Mouse (Mus musculus): ENCODE measurements around the gene Akap6.

Gene Akap6

GRCm38 (mm10) chr12:53146460-53147050 lies 447.4 kb downstream of the Akap6 start:
- no peak for DNase-seq (ENCODE audit: low spot score)

- DNase-seq (ENCODE audit: low spot score): no peak
Observed at GRCm38 (mm10) chr12:53147696-53148095, 448.5 kb downstream of the Akap6 start.

- DNase-seq (ENCODE audit: low spot score): no peak
Observed at GRCm38 (mm10) chr12:53168189-53169003, 469.2 kb downstream of the Akap6 start.

GRCm38 (mm10) chr12:53191435-53191834 lies 492.3 kb downstream of the Akap6 start:
- DNase-seq (ENCODE audit: low spot score): no peak

GRCm38 (mm10) chr12:53193664-53194063 lies 494.5 kb downstream of the Akap6 start:
- no peak for DNase-seq (ENCODE audit: low spot score)
